Mouse (Mus musculus): Measurements from ENCODE around the gene Klf15.

GRCm38 (mm10) chr6:90428380-90428974, 33.9 kb upstream of the Klf15 start, which contains the start of gene Cfap100:
- TF ChIP-seq HCFC1 (IDR thresholded peaks at IDR 0.05; ENCODE audit: borderline replicate concordance, insufficient read depth, low read length), result no peak
- no peak for TF ChIP-seq MAFK (IDR thresholded peaks at IDR 0.05; ENCODE audit: insufficient read depth, low read depth, low read length)
- no peak for TF ChIP-seq CHD2 (IDR thresholded peaks at IDR 0.05; ENCODE audit: low read depth, low read length)

All from ES-E14 (cell line).